Mouse (Mus musculus) central nervous system, embryonic 14 days (tissue): ENCODE data around the gene Tldc1. TPM values are rescaled to one million over a fixed set of nuclear protein-coding genes. Genes with fewer than 3 reads are reported as not detected.

Source experiments
- polyA plus RNA-seq: library from polyadenylated mRNA; depleted of rRNA; stranded (reverse); fragments of >200 nt; gene quantifications from 2 replicates; pipeline ENCODE4 v1.2.3, GENCODE M21; 2012; rRNA removed

The Tldc1 gene
- polyA plus RNA-seq: 12.4 and 14.3 TPM in 2 replicates

GRCm38 (mm10) chr8:119778263-119778662 is at the start of gene Tldc1:
Tldc1 (minus strand) TSS chr8:119778416.

Other genes starting within 250 kb of the Tldc1 start
- gene Mbtps1, start 219.7 kb downstream of the Tldc1 start, polyA plus RNA-seq: 91.2 and 97.3 TPM in 2 replicates
- gene Hsdl1, start 203.2 kb downstream of the Tldc1 start, polyA plus RNA-seq: 69.1 and 77.0 TPM in 2 replicates
- gene Dnaaf1, start 203.2 kb downstream of the Tldc1 start, polyA plus RNA-seq: 0.21 and 0.39 TPM in 2 replicates
- 23.0 and 25.1 TPM in 2 replicates for gene Taf1c, start 173.2 kb downstream of the Tldc1 start, polyA plus RNA-seq
- 0.17 and 0.31 TPM in 2 replicates for gene Adad2, start 165.7 kb downstream of the Tldc1 start, polyA plus RNA-seq
- gene Kcng4, start 142.7 kb downstream of the Tldc1 start, polyA plus RNA-seq: 0.07 and 0.09 TPM in 2 replicates
- gene Wfdc1, start 112.1 kb downstream of the Tldc1 start, polyA plus RNA-seq: 2.6 and 2.9 TPM in 2 replicates
- gene Atp2c2, start 78.4 kb downstream of the Tldc1 start, polyA plus RNA-seq: 0.11 and 0.56 TPM in 2 replicates
- gene Cotl1, start 62.1 kb upstream of the Tldc1 start, polyA plus RNA-seq: 219 and 244 TPM in 2 replicates
- gene Klhl36, start 83.8 kb upstream of the Tldc1 start, polyA plus RNA-seq: 14.7 and 15.3 TPM in 2 replicates
- 141 and 149 TPM in 2 replicates for gene Usp10, start 131.9 kb upstream of the Tldc1 start, polyA plus RNA-seq
- 43.4 and 43.7 TPM in 2 replicates for gene Gm20388, start 132.4 kb upstream of the Tldc1 start, polyA plus RNA-seq
- gene Crispld2, start 214.0 kb upstream of the Tldc1 start, polyA plus RNA-seq: 2.1 and 3.5 TPM in 2 replicates